Mouse (Mus musculus): ENCODE results near the gene Cfap43.

DNA sequence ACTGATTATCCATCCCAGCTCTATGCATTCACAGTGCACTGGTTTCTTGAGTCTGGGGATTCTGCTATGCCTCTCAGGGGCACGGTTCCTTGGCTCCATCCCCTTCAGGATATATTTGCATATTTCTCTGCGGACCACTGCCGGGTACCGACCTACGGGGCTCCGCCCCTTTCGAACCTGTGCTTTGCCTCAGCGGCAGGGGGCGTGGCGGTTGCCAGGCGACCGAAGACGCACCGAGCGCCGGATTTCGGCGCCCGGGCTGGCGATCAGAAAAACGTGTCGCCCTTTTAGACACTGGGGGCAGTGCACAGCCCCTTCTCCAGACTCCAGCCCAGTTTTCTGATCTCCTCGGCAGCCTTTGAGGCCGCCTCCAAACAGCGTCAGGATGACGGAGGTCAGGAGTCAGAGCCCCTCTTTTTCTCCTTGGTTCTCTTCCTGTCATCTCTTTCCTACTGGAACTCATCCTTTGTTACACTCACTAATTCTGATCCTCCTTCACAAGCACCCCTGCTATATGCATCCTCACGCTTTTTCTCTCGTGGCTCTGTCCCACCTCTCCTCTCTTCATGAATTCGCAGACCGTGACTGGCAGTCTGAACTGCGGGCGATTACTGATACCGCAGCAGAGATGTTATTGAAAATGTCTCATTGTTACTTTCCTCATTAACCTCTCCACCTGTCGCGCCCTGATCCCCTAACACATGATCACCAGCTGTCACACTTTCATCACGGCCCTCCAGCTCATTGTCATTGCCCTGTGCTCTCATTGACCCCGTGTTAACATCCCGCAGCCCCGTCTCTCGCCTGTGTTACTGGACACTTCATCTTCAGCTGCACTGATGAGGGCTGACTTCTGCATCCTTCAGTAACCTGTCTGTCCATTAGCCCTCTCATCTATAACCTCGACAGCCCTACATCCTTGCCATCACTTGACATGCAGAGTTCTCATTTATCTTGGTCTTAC is 18.6 kb upstream of the Cfap43 start, which contains the start of gene Cfap58:
- TF ChIP-seq CTCF (IDR thresholded peaks at IDR 0.05; ENCODE audit: extremely low read depth, insufficient read depth, insufficient read length, insufficient replicate concordance), result no peak
- no peak for TF ChIP-seq POLR2A (IDR thresholded peaks at IDR 0.05; ENCODE audit: low read depth, low read length)
